Mouse (Mus musculus) bone marrow macrophage, adult 2 months (primary cell): Measurements from ENCODE around the gene Fam229a.

Experiments
- CTCF ChIP-seq: IDR thresholded peaks from 2 replicates; pipeline ENCODE4 v1.5.1; 2012; ENCODE audit warnings: low read depth, mild to moderate bottlenecking, low read length, moderate library complexity
- POLR2A ChIP-seq: IDR thresholded peaks from 2 replicates; pipeline ENCODE4 v1.6.1; 2012; ENCODE audit warnings: mild to moderate bottlenecking, low read depth, low read length, borderline replicate concordance

DNA sequence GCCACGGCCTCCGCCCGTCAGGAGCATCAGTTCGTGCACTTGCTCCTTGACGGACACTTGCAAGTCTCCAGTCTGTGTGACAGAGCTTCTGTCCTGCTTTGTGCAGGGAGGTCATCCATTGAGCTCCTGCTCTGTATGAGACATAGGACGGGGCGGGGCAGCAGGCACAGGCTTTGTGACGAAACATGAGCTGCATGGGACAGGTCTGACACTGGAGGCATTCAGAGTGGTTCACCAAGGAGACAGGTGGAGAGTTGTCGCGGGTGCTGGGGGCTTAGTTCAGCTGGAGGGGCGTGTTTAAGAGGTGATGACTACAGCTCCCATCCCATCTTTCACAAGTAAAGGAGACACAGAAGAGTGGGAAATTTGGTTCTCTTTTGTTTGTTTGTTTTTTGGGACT is 14.9 kb upstream of the Fam229a start:
- TF ChIP-seq CTCF (no peak), POLR2A (no peak)
